Mouse (Mus musculus): ENCODE results near the gene Slc15a3. TPM values are rescaled to one million over a fixed set of nuclear protein-coding genes. Genes with fewer than 3 reads are reported as not detected.

Slc15a3 gene
- total RNA-seq, 1 experiment from 2014 or later: 4.0 TPM

Other genes with a start within 250 kb of the Slc15a3 start
- gene Ddb1, start 234.4 kb upstream of the Slc15a3 start, total RNA-seq (2021): 305 and 314 TPM in 2 replicates
- 18.0 and 21.7 TPM in 2 replicates for gene Tkfc, start 234.1 kb upstream of the Slc15a3 start, total RNA-seq (2021)
- gene Vwce, start 205.5 kb upstream of the Slc15a3 start, total RNA-seq (2021): 0.43 and 1.4 TPM in 2 replicates
- not detected in 2 replicates for gene Pga5, start 161.7 kb upstream of the Slc15a3 start, total RNA-seq (2021)
- 32.4 and 33.6 TPM in 2 replicates for gene Vps37c, start 151.0 kb upstream of the Slc15a3 start, total RNA-seq (2021)
- gene Cd5, start 100.7 kb upstream of the Slc15a3 start, total RNA-seq (2021): 0.12 TPM in 1 of 2 replicates, not detected in the other
- not detected in 2 replicates for gene Cd6, start 9.7 kb upstream of the Slc15a3 start, total RNA-seq (2021)
- 30.5 and 32.8 TPM in 2 replicates for gene Tmem132a, start 30.2 kb downstream of the Slc15a3 start, total RNA-seq (2021)
- gene Tmem109, start 42.3 kb downstream of the Slc15a3 start, total RNA-seq (2021): 143 and 161 TPM in 2 replicates
- 196 and 223 TPM in 2 replicates for gene Prpf19, start 55.5 kb downstream of the Slc15a3 start, total RNA-seq (2021)
- not detected in 2 replicates for gene Zp1, start 80.9 kb downstream of the Slc15a3 start, total RNA-seq (2021)
- 0.12 and 0.48 TPM in 2 replicates for gene Ptgdr2, start 97.4 kb downstream of the Slc15a3 start, total RNA-seq (2021)
- gene Ccdc86, start 109.5 kb downstream of the Slc15a3 start, total RNA-seq (2021): 14.5 and 16.7 TPM in 2 replicates
- gene Ms4a10, start 134.9 kb downstream of the Slc15a3 start, total RNA-seq (2021): 30.9 and 39.3 TPM in 2 replicates
- gene Ms4a15, start 153.5 kb downstream of the Slc15a3 start, total RNA-seq (2021): not detected in 2 replicates
- gene Ms4a18, start 178.3 kb downstream of the Slc15a3 start, total RNA-seq (2021): not detected in 2 replicates
- gene Ms4a8a, start 241.4 kb downstream of the Slc15a3 start, total RNA-seq (2021): 0.90 and 0.94 TPM in 2 replicates